Mouse (Mus musculus): ENCODE results near the gene Alad.
A peak's percentile ranks its signal among the peaks of the same experiment; 100 is the strongest.
"Not testable (repeated sequence)": the region's sequence is repeated elsewhere in the genome, so short reads cannot be mapped to it uniquely, and the experiment has no call there.

Gene Alad

GRCm38 (mm10) chr4:62485450-62486161 lies 34.1 kb downstream of the Alad start:
- DNase-seq = no peak

GRCm38 (mm10) chr4:62484928-62485327 lies 34.8 kb downstream of the Alad start:
- DNase-seq = no peak

- no peak for DNase-seq
Measured at GRCm38 (mm10) chr4:62480709-62481605, 38.8 kb downstream of the Alad start.

- peak; percentile 34 for DNase-seq
Measured at GRCm38 (mm10) chr4:62479937-62480708, 39.6 kb downstream of the Alad start, which contains the start of gene Bspry. Gene Bspry (plus strand): TSS chr4:62480053.

- not testable (repeated sequence) for DNase-seq
Measured at GRCm38 (mm10) chr4:62479593-62479936, 40.2 kb downstream of the Alad start.

- DNase-seq = no peak
Measured at GRCm38 (mm10) chr4:62477542-62478244, 42.0 kb downstream of the Alad start.

GRCm38 (mm10) chr4:62475793-62476192 lies 43.9 kb downstream of the Alad start:
- DNase-seq = no peak

GRCm38 (mm10) chr4:62475131-62475530 lies 44.6 kb downstream of the Alad start:
- no peak for DNase-seq

GRCm38 (mm10) chr4:62472071-62472470 lies 47.6 kb downstream of the Alad start:
- DNase-seq = no peak

GRCm38 (mm10) chr4:62470598-62471051 lies 49.1 kb downstream of the Alad start, which contains the start of gene Wdr31:
Gene Wdr31 (minus strand): TSS chr4:62470896.
- peak; percentile 78 for DNase-seq

GRCm38 (mm10) chr4:62468158-62468557 lies 51.6 kb downstream of the Alad start:
- DNase-seq = no peak

- DNase-seq = no peak
Measured at GRCm38 (mm10) chr4:62463124-62463523, 56.6 kb downstream of the Alad start.

GRCm38 (mm10) chr4:62460348-62460747 lies 59.4 kb downstream of the Alad start:
- DNase-seq = no peak

Measured in cerebellum, adult 9-11 months (tissue).